Mouse (Mus musculus) kidney, adult 9 months (tissue): ENCODE results near the gene Cap2.

Source experiments
- DNase-seq: peaks from one replicate; pipeline ENCODE4 v3.0.0; 2022

Cap2 gene

DNA sequence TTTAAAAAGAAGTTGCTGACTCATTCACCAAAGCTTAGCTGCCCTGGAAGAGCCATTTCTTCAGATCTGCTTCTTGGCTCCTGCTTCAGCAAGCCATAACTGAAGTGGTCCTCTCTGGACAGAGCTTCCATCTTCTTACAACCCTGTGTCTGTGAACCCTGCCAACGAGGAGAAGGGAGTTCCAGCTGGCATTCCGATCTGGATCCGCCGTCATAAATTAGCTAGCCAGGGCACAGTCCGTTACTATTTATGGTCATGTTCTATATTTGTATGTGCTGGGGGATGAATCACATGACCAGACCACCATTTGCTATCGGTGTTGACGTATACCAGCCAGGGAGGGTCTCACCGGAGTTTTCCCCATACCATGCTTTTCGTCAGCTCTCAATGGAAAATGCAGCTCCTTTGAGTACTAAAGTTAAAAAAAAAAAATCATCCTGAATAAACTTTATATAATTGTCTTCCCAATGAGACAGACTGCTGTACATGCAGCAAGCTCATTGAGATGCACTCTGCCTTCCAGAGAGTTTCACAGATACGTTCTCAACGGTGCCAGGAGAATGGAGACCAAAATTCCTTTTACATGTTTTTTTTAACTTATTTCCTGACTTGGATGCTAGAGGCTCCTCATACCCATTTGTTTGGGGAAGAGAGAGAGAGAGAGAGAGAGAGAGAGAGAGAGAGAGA is 70.5 kb downstream of the Cap2 start:
- peak; percentile 21 for DNase-seq

DNA sequence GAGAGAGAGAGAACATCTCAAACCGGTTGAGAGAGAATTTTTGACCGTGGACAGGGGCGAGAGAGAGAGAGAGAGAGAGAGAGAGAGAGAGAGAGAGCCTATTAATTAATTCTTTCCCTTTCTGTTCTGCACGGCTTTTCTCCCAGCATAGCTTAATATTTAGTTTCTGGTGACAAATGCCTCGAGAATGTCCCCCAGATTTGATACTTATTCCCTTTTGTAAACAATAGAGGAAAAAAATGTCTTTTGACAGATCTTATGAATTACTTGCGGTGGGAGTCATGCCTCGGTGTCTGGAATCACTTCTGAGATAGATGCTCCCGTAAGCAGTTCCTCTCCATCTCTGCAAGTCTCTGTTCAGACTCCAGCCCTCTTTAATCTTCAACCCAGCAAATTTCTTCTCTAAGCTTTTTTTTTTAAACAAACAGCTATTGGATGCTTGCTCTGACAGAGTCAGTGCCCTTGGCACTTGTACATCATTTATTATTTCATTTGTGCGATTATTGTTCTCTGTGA is 71.1 kb downstream of the Cap2 start:
- no peak for DNase-seq

DNA sequence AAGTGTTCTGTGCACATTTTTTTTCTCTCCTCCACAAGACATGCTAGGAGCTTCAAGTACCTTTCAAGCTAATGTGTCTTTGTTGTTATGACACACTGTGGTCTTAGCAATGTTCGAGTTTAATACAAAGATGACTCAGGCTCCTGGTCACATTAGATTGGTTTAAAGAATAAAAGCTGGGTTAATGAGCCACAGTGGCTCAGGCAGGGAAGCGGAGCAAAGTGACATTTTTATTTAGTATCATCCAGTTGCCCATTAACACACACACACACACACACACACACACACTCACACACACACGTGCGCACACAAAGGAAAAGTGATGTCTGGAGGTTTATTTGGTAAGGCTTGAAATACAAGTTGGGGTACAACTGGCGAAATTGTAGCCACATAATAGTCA is 72.6 kb downstream of the Cap2 start:
- peak; percentile 21 for DNase-seq

DNA sequence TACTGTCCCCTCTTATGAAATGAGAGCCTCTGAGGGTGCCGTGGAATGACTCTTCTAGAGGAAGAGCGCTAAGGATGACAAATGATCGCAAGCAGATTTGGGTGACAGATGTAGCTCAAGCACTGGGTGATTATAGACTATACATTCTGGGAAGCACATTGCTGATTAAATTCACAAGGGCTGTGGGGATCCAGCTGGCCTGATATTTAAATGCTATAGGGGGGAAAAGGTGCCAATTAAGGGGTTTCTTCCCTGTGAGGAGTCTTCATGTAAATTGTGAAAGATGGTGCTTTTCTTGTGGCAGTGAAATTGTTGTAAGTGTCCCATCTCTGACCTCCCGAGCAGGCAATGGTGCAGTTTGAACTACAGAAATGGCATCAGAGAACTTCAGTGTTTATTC is 73.1 kb downstream of the Cap2 start:
- DNase-seq = no peak

DNA sequence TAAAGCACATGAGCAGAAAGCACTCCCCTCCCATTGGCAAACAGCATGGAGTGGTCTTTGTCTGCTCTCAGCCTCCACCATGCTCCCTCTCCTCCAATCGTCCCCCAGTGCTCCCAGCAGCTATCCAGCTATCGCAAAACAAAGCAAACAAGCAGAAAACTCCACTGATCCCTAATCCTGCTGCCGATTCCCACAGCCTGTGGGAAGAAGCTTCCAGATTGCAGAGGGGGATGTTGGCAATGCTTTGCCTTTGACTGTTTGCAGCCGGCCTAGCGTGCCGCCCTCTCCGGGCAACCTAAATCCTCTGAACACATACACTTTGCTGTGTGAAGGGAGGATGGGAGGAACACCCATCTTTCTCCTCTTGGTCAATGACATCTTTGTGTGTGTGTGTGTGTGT is 83.2 kb downstream of the Cap2 start:
- no peak for DNase-seq

DNA sequence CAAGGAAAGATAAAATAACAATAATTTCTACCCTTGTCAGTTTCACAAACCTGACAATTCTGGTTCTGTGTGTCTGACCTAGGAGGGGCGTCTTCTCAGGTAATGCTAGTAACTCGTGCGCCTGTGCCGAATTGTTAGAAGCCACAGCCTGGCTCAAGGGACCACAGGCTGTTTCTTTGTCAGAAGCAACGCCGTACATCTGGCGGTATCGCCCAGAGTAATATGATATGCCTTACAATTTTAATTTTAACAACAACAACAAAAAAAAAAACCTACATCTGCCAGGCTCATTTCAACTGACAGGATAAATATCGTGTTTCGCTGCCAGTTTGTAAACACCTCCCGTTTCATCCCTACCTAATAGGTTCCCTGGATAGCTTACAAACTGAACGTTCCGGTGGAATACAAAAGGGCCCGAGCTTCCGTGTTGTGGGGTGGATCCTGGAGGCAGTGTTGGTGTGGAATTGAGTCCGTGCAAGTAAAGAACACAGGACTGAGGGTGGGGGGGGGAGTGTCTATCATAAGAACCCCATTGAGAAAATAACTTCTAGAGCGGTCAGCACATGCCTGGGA is 86.2 kb downstream of the Cap2 start:
- no peak for DNase-seq

DNA sequence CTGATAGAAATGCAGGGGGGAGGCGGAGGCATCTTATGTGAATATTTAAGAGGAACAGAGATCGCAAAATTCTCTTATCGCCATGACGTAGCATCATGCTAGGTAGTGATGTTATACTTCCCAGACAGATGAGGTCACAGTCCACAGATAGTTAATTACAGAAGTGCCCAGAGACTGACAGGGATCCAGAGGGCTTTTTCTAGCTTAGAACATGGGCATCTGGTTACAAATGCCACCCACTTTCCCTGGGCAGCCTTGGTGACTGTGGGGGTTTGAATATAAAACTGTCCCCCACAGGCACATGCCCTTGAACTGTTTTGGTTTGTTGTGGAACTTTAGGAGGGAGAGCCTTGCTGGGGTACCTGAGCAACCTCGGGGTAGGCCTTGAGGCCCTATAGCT is 87.0 kb downstream of the Cap2 start:
- no peak for DNase-seq

DNA sequence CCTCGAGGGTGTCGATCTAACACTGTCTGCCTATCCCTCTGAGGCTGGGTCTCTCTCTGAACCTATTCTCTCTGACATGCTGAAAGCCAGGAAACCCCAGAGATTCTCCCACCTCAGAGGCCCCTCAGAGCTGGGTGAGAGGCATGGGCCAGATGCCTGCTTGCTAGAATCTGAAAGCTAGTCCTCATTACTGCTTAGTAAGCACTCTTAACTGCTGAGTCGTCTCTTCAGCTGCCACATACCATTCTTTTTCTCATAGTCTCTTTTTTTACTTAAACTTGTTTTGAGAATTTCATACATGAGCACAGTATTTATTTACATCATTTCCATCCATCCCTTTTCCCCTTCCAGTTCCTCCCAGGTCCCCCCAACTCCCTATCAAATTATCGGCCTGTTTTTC is 89.2 kb downstream of the Cap2 start:
- no peak for DNase-seq

DNA sequence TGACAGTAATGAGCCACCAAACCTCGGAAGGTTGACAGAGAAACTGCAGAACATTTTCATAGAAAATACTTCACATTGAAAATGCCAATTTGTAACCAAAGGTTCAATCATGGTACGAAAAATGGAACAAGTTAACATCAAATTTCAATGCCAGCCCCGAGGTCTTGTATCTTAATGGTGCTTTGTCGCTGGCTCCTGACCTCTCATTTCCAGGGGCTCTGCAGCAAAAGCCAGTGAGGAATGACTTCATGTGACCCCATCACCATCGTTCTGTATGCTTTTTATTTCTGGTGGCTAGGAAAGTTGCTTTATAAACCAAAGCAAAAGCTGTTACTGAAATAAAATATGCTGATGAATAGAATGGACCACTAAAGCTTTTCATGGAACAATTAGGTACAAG is 99.0 kb downstream of the Cap2 start:
- no peak for DNase-seq

DNA sequence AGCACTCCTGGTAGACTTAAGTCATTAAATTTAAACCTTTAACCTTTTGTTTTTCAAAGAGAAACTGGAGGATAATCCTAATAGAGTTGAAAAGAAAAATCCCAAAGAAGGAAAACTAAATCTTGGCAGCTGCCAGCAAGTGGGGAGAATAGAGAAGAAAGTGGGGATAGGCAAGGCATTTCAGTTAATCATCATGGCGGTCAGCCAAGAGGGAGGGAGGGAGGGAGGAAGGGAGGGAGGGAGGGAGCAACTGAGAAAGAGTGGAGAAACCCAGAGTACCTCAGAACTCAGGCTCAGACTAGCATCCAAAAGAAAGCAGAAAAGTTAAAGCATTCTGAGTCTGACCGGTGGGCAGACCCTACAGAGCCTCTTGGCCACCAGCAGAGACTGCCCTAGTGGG is 99.7 kb downstream of the Cap2 start:
- no peak for DNase-seq

DNA sequence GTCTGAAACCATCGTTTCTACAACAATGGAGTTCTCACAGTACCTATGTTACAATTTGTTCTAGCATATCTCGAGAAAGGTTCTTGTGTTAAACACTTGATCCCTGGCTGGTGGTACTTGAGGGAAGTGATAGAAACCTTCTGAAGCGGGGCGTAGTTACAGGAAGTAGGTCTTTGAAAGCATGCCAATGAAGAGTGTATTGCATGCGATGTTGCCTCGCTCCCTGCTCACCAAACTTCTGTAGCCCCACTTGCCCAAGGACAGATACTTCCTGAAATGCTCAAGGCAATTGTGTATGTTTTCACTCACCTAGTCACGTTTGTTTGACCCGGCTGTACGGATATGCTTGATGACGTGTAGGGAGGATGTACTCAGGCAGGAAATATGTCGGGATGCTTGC is 101.0 kb downstream of the Cap2 start:
- no peak for DNase-seq

DNA sequence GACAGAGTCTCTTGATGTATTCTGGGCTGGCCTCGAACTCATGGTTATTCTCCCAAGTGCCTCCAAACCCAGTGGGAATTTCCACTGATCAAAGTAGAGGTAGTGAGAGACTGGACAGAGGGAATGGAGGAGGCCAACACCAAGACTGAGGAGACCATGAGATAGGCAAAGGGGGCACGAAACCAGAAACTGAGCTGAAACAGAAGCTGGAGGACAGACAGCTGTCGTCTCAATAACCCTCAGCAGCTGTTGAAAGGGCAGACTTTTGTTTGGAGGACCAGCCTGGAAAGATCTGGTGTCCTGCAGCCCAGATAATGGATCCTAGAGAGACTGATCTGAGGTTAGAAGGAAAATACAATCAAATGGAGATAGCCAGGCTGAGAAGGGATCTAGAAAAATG is 109.4 kb downstream of the Cap2 start:
- no peak for DNase-seq

DNA sequence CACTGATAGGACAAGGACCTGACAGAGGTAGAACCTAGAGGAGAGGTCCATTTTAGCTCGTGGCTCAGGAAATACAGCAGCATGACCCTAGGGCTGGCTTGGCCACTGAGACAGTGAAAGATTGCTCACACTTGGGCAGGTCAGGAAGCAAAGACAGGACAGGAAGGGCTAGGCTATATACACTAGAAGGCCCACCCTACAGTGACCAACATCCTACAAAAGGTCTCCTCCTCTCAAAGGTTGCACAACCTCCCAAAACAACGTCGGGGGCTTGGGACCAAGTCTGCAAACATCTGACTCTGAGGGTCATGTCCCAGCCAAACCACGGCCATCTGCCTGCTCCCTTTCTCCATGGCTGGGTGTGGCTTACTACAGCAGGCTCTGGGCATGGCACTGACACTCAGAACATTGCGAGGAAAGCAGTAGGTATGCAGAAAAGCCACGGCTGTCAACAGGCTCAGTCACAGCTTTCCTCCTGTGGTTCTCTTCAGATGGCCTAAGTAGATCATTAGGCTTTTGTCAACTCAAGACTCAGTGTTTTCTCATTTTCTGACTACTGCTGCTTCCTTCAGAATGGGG is 112.1 kb downstream of the Cap2 start:
- no peak for DNase-seq

DNA sequence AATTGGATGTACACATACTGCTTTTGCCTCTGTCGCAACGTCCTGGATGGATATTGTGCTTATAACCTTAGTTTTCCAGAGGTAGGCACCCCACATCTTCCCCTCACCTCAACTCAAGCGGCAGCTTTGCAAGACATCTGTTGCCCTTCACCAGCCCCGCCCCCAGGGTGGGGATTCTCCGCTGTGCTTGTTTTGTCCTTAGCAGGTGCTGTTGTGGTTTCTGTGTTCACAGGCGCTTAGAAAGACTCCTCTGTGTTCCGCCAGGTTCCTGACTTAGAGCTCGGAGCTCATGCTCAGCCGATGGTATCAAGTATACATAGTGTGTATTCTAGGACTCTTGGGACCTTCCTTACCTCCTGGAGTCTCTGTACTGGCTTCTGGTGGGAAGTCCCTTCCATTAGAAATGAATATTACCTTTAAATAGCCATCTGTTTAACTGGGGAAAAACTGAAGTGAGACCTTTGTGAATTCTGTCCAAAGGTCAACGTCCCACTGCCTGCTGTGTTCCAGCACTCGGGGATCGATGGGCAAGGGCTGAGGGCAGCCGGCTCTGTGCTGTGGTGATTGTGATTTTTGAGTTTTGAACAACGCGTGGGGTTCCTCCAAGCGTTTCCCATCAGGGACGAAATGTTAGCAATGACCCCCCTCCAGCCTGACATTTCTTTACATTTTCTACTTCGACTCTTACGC is 115.2 kb downstream of the Cap2 start:
- peak; percentile 13 for DNase-seq

DNA sequence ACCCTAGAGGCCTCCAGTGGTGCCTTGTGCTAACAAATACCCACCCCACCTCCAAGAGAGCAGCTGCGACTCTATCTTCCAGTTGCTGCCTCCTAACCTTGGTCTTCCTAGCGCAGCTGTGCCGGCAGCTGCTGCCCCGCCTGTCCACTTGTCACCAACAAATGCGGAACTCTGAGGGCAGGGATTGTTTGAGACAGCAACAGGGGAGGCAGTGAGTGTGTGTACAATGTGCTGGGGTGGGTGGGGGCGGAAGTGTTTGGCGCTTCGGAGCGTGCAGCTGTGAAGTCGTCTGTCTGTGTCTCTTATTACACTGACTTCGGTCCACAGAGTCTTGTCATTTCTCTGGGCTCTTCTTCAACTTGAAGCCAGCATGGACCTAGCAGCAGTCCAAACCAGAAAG is 118.0 kb downstream of the Cap2 start:
- no peak for DNase-seq

DNA sequence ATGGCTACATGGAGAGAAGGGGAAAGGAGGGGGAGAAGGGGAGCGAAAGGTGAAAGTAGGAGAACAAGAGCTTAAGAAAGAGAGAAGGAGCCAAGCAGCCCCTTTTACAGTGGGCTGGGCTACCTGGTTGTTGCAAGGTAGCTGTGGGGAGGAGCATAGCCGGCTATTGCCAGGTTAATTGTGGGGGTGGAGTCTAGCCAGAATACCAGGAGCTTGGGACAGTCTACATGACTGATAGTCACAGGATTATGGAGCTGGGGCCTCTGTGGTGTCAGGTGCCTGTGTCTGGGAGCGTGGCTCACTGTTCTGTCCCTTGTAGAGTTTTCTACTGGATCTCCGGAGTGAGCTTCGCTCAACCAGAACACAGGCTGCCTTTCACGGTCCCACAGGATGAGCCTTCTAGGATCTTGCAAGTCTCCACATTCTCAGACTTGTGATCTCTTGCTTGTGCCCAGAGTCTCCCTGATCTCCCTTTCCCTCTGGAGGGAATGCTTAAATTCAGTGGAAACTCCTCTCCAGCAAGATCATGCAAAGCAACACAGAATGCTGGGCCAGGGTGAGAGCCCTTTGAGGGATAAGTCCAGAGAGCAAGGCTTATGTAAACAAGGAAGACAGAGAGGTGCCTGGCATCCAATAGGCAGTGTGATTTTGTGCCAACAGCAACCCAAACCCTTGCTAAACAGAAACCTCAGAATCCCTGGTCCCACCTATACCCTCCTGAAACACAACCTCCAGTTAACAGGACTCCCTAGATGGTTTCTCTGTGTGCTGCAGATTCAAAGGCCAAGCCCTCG is 119.5 kb downstream of the Cap2 start:
- peak; percentile 46 for DNase-seq

DNA sequence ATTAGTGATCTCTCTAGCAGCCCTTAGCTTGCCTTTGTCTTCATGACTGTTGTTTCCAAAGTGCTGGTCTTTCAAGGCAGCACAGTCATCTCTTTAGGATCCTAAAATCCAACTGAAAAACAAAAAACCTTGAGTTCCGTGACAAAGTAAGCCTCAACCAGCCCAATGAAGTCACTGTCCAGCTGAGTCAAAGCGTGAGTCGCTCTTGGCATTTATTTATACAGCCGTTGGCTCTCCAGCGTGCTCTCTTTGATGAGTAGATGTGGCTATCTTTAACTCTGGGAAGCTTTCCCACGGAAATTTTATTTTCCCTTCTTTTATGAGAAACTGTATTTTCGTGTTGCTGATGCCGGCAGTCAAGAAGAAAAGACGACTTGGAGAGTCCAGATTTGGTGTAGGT is 125.0 kb downstream of the Cap2 start:
- DNase-seq = no peak

DNA sequence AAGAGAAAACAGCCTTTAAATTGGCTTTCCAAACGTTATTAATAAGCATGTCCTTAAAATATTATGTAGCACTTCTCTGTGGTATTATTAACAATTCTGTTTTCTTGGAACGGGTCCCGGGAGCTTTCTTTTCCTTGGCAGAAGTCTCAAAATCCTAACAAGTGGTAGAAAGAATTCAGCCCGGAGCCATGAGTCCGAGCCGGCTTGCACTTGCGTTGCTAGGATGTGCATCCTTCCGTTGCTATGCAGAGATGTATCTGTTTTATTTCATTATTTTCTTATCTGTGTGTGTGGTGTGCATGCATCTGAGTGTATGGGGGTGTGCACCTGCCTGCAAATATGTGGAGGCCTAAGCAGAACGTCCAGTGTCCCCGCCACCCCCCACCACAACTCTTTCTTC is 126.2 kb downstream of the Cap2 start:
- no peak for DNase-seq

DNA sequence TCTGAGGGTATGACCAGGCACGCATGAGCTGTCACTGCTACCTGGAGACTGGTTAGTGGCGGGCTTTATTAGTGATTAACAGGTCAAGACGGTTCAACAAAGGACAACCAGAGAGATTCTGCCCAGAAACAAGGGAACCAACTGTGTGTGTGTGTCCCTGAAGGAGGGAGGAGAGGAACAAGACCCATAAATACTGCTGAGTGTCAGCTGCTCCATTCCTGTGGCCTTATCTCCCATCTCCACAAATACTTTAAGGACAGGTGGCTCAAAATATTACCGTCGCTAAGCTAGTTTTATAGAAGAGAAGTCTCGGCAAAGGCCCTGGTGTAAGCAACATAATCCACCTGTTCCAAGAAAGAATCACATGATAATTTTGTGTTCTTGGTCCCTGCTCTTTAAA is 127.7 kb downstream of the Cap2 start:
- DNase-seq = no peak

DNA sequence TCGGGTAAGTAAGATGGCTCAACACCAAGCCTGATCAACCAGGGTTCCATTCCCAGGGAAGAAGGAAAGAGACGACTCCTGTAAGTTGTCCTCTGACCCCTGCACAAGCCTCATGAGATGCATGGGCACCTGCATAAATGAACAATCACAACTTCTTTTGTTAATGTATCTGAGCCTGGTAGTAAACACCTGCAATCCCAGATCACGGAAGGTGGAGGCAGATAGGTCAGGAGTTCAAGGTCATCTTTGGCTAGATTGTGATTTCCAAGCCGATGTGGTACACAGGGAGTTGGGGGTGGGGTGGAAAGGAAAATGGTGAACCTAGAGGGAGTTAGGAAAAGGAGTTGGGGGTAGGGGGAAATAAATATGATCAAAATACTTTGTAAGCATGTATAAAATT is 131.1 kb downstream of the Cap2 start:
- no peak for DNase-seq

DNA sequence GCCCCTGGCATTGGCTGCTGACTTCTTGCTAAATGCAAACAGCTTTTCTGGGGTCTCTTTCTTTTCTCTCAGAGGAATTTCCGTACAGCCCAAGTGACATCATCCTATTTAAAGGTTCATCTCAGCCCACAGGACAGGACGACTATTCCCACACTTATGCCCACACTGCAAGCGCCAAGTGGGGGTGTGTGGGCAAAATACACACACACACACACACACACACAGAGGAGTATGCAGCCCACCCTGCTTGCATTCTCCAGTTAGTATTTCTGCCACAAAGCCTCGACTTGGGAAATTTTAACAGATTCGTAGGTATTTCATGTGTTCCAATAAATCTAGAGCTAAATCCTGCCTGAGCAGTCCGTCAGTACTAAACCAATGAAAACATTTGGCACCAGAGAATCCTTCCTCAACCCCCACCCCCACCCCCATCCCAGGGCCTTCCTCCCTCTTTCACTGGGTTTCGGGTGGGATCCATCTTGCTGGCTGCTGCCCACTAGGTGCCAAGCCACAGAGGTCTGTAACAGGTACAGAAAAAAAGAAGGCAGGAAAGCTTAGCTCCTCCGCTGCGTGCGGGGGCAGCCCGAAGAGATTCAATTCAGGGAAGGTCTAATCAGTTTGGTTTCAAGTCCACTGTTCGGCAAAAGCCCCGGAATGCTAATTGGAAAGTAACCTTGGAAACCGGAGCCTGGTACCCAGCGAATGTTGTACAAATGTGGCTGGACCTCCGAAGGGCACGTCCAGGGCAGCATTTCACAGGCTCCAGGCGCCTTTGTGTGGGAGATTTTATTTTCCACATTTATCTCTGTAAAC is 131.9 kb downstream of the Cap2 start:
- no peak for DNase-seq

DNA sequence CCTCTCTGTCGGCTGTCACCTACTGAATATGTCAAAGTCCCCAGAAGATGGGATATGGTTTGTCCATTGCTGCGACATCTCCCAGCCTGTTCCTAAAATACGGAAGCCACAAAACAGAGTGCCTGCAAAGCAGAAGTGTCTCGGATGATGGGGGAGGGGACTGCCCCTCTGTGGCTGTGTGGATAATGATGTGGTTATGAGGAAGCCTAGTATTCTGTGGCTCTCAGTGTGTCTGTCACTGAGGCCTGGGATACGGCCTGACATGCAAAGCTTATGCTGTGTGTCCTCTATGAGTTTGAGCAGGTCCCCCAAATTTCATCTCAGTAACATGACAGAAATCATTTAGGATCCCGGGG is 132.5 kb downstream of the Cap2 start:
- DNase-seq = no peak
